Mouse (Mus musculus): ENCODE measurements around the gene Cox20. TPM values are rescaled to one million over a fixed set of nuclear protein-coding genes. Genes with fewer than 3 reads are reported as not detected.
"Not testable (repeated sequence)": the region's sequence is repeated elsewhere in the genome, so short reads cannot be mapped to it uniquely, and the experiment has no call there.

The Cox20 gene
- 205 and 307 TPM in 2 replicates for total RNA-seq (2014; fragmentation: Nextera tagmentation)
- total RNA-seq (2017) = 253 and 262 TPM in 2 replicates

- ATAC-seq (replicated peaks; ENCODE audit: low FRiP score, low TSS enrichment, poor library complexity, severe bottlenecking) = peak; percentile 66
Measured at GRCm38 (mm10) chr1:178318389-178319184, at the start of gene Cox20. Gene Cox20, plus strand, starts transcription at chr1:178319130.

- ATAC-seq (replicated peaks; ENCODE audit: low FRiP score, low TSS enrichment, poor library complexity, severe bottlenecking) = no peak
Measured at GRCm38 (mm10) chr1:178270635-178271034, 48.3 kb upstream of the Cox20 start.

GRCm38 (mm10) chr1:178275174-178275730 is 43.7 kb upstream of the Cox20 start:
- no peak for ATAC-seq (replicated peaks; ENCODE audit: low FRiP score, low TSS enrichment, poor library complexity, severe bottlenecking)

- no peak for ATAC-seq (replicated peaks; ENCODE audit: low FRiP score, low TSS enrichment, poor library complexity, severe bottlenecking)
Measured at GRCm38 (mm10) chr1:178275738-178276053, 43.2 kb upstream of the Cox20 start.

GRCm38 (mm10) chr1:178276054-178276911 is 42.6 kb upstream of the Cox20 start:
- ATAC-seq (replicated peaks; ENCODE audit: low FRiP score, low TSS enrichment, poor library complexity, severe bottlenecking) = peak; percentile 84

GRCm38 (mm10) chr1:178283314-178283713 is 35.6 kb upstream of the Cox20 start:
- not testable (repeated sequence) for ATAC-seq (replicated peaks; ENCODE audit: low FRiP score, low TSS enrichment, poor library complexity, severe bottlenecking)

- ATAC-seq (replicated peaks; ENCODE audit: low FRiP score, low TSS enrichment, poor library complexity, severe bottlenecking) = no peak
Measured at GRCm38 (mm10) chr1:178283946-178284720, 34.8 kb upstream of the Cox20 start.

- ATAC-seq (replicated peaks; ENCODE audit: low FRiP score, low TSS enrichment, poor library complexity, severe bottlenecking) = no peak
Measured at GRCm38 (mm10) chr1:178287601-178288176, 31.2 kb upstream of the Cox20 start.

GRCm38 (mm10) chr1:178291716-178292115 is 27.2 kb upstream of the Cox20 start:
- no peak for ATAC-seq (replicated peaks; ENCODE audit: low FRiP score, low TSS enrichment, poor library complexity, severe bottlenecking)

- no peak for ATAC-seq (replicated peaks; ENCODE audit: low FRiP score, low TSS enrichment, poor library complexity, severe bottlenecking)
Measured at GRCm38 (mm10) chr1:178294051-178294450, 24.9 kb upstream of the Cox20 start.

- not testable (repeated sequence) for ATAC-seq (replicated peaks; ENCODE audit: low FRiP score, low TSS enrichment, poor library complexity, severe bottlenecking)
Measured at GRCm38 (mm10) chr1:178301261-178301660, 17.7 kb upstream of the Cox20 start.

GRCm38 (mm10) chr1:178303425-178303824 is 15.5 kb upstream of the Cox20 start:
- peak; percentile 74 for ATAC-seq (replicated peaks; ENCODE audit: low FRiP score, low TSS enrichment, poor library complexity, severe bottlenecking)

GRCm38 (mm10) chr1:178309487-178309886 is 9.4 kb upstream of the Cox20 start:
- no peak for ATAC-seq (replicated peaks; ENCODE audit: low FRiP score, low TSS enrichment, poor library complexity, severe bottlenecking)

GRCm38 (mm10) chr1:178310128-178310527 is 8.8 kb upstream of the Cox20 start:
- peak; percentile 23; the same call in 1 of the 2 replicates for ATAC-seq (replicated peaks; ENCODE audit: low FRiP score, low TSS enrichment, poor library complexity, severe bottlenecking)

- peak; percentile 27; the same call in 1 of the 2 replicates for ATAC-seq (replicated peaks; ENCODE audit: low FRiP score, low TSS enrichment, poor library complexity, severe bottlenecking)
Measured at GRCm38 (mm10) chr1:178313039-178313597, 5.8 kb upstream of the Cox20 start.

GRCm38 (mm10) chr1:178314236-178314635 is 4.7 kb upstream of the Cox20 start:
- ATAC-seq (replicated peaks; ENCODE audit: low FRiP score, low TSS enrichment, poor library complexity, severe bottlenecking) = no peak

- ATAC-seq (replicated peaks; ENCODE audit: low FRiP score, low TSS enrichment, poor library complexity, severe bottlenecking) = no peak
Measured at GRCm38 (mm10) chr1:178317275-178318001, 1.5 kb upstream of the Cox20 start.

GRCm38 (mm10) chr1:178318002-178318388 is 935 bp upstream of the Cox20 start:
- peak; percentile 34 for ATAC-seq (replicated peaks; ENCODE audit: low FRiP score, low TSS enrichment, poor library complexity, severe bottlenecking)
